Mouse (Mus musculus): Measurements from ENCODE around the gene Klrg2.

- no peak for TF ChIP-seq POLR2A (IDR thresholded peaks at IDR 0.05; ENCODE audit: borderline replicate concordance, extremely low read depth, insufficient read depth, insufficient read length, poor library complexity, severe bottlenecking)
- TF ChIP-seq CTCF (IDR thresholded peaks at IDR 0.05; ENCODE audit: borderline replicate concordance, extremely low read depth, insufficient read depth, insufficient read length), result no peak
These were observed 24.6 kb upstream of the Klrg2 start for GRCm38 (mm10) chr6:38661626-38662025.

Measured in brain, embryonic 14.5 days (tissue).